Mouse (Mus musculus) activated CD4-positive, CD25-positive, alpha-beta regulatory T cell, adult 4 months (primary cell): Measurements from ENCODE around the gene Mmp21. TPM values are rescaled to one million over a fixed set of nuclear protein-coding genes. Genes with fewer than 3 reads are reported as not detected.

Experiments used
- ATAC-seq: one replicate; pipeline ENCODE4 v1.8.0; 2017
- polyA plus RNA-seq, 2 experiments: library from polyadenylated mRNA; unstranded; fragments of 100-300 nt; shearing (Covaris generic); gene quantifications; one replicate each; pipeline ENCODE4 v1.2.1; 2017

Mmp21 gene
- polyA plus RNA-seq, 2 experiments from 2014 or later: 0.33 TPM; not detected in 1

GRCm38 (mm10) chr7:133638821-133639220 lies 41.0 kb downstream of the Mmp21 start:
- no peak for ATAC-seq

- ATAC-seq: no peak
Measured at GRCm38 (mm10) chr7:133638306-133638705, 41.6 kb downstream of the Mmp21 start.

GRCm38 (mm10) chr7:133637361-133638305 lies 42.2 kb downstream of the Mmp21 start, which contains the start of gene Edrf1:
TSS of gene Edrf1 (plus strand) at chr7:133637543.
- ATAC-seq: peak; percentile 94

GRCm38 (mm10) chr7:133636738-133637352 lies 43.0 kb downstream of the Mmp21 start:
- peak; percentile 41 for ATAC-seq

GRCm38 (mm10) chr7:133634932-133635650 lies 44.8 kb downstream of the Mmp21 start:
- no peak for ATAC-seq

- ATAC-seq: no peak
Measured at GRCm38 (mm10) chr7:133632476-133632875, 47.4 kb downstream of the Mmp21 start.

- no peak for ATAC-seq
Measured at GRCm38 (mm10) chr7:133630821-133631220, 49.0 kb downstream of the Mmp21 start.

- ATAC-seq: no peak
Measured at GRCm38 (mm10) chr7:133627184-133627936, 52.5 kb downstream of the Mmp21 start.

Other genes starting within 250 kb of the Mmp21 start
- gene Tex36, start 77.9 kb downstream of the Mmp21 start, polyA plus RNA-seq: not detected
- 10 to 100 TPM; 10.2 to 11.7 TPM for gene Edrf1, start 42.5 kb downstream of the Mmp21 start, polyA plus RNA-seq
- 100 to 1,000 TPM; 196 to 216 TPM for gene Bccip, start 29.3 kb upstream of the Mmp21 start, polyA plus RNA-seq
- gene Uros, start 30.0 kb upstream of the Mmp21 start, polyA plus RNA-seq: 10 to 100 TPM; 22.5 to 36.3 TPM
- not detected for gene Fank1, start 96.8 kb upstream of the Mmp21 start, polyA plus RNA-seq
- gene Dhx32, start 102.7 kb upstream of the Mmp21 start, polyA plus RNA-seq: 10 to 100 TPM in 1 of 2 experiments, 1 to 10 TPM in 1; 8.3 to 10.4 TPM